ENCODE assay signal across 8 mouse cellular contexts in the genomic region with DNA sequence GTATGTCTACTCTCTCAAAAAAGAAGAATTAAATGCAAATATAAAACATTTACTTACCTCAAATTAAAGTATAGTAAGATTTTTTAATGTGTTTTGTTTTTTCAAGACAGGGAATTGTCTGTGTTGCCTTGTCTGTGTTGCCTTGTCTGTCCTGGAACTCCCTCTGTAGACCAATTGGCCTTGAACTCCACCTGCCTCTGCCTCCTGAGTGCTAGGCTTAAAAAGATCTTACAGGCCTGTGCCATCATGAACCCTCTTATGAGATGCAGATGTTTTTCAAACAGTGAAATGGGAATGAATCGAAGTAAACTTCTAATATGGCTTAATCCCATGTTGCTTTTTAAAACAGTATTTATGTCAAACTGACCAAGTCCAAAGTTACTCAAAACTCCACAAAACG. TPM values are rescaled to one million over a fixed set of nuclear protein-coding genes. Genes with fewer than 3 reads are reported as not detected.
DNase-seq lines count a peak whose midpoint lies in the region; ATAC-seq and TF ChIP-seq lines count a peak whose summit lies in the region.

No protein-coding gene starts in this region.

- intact Hi-C loops in left cerebral cortex, postnatal 14 days (cut with DNase I) = loop anchor here (5.0 kb wide), 2 partner anchors 59 to 74 kb away; no protein-coding TSS in a partner anchor

- H3K9me3 ChIP-seq in heart, embryonic 16.5 days (replicated peaks; ENCODE audit: control insufficient read depth, low read length) = no peaks in the 10 kb centered on the region
- H3K9me3 ChIP-seq in MEL (replicated peaks; ENCODE audit: insufficient read depth, low read length) = no peaks in the 10 kb centered on the region
- H3K9me3 ChIP-seq in hindbrain, embryonic 11.5 days (ENCODE audit: control insufficient read depth, low read length) = no peaks in the 10 kb centered on the region

- no peak overlapping the region for H3K27ac ChIP-seq in heart, embryonic 16.5 days (ENCODE audit: low read length)
- H3K27ac ChIP-seq in MEL (ENCODE audit: control insufficient read depth, low read depth, low read length) (peak overlapping the region; percentile 7; the same call in 1 of the 2 replicates), macrophage (no peak overlapping the region)
- no peak overlapping the region for H3K27ac ChIP-seq in hindbrain, embryonic 11.5 days (ENCODE audit: low read depth, low read length)

- peak overlapping the region; percentile 98 for H3K4me3 ChIP-seq in heart, embryonic 16.5 days (ENCODE audit: low read length)
- peak overlapping the region; percentile 92 to 97 for H3K4me3 ChIP-seq in MEL (ENCODE audit: control insufficient read depth in 1 of 2, insufficient read depth in 1 of 2, low read depth in 2 of 2, low read length in 2 of 2)
- peak overlapping the region; percentile 94 for H3K4me3 ChIP-seq in hindbrain, embryonic 11.5 days (ENCODE audit: low read depth, low read length)
- peak overlapping the region; percentile 70 for H3K4me3 ChIP-seq in macrophage (ENCODE audit: inconsistent target)

- DNase-seq in heart, adult 9 months (ENCODE audit: low spot score in 2 of 2) = no peak
- peak; percentile 70 for DNase-seq in MEL (ENCODE audit: low read depth, low spot score)
- no peak for DNase-seq in hindbrain, embryonic 11.5 days (ENCODE audit: low spot score)
- no peak for DNase-seq in ovary, postnatal 14 days (ENCODE audit: low spot score)
- no peak for DNase-seq in thymus, postnatal 14 days
- DNase-seq in left cerebral cortex, postnatal 14 days (ENCODE audit: low spot score in 2 of 2) = no peak

- H3K27me3 ChIP-seq in heart, embryonic 16.5 days (ENCODE audit: control insufficient read depth, insufficient read depth, low read length) = no peaks in the 10 kb centered on the region
- H3K27me3 ChIP-seq in MEL (ENCODE audit: control insufficient read depth in 1 of 2, insufficient read depth in 2 of 2, low read length in 2 of 2) = no peaks in the 10 kb centered on the region; a peak in 1 of 4 replicates
- H3K27me3 ChIP-seq in hindbrain, embryonic 11.5 days (ENCODE audit: control insufficient read depth, insufficient read depth, low read length) = no peaks in the 10 kb centered on the region

- H3K79me2 ChIP-seq in MEL (ENCODE audit: control insufficient read depth, insufficient read depth, low read length, poor library complexity) = peaks cover 68% of the 10 kb centered on the region
- H3K79me2 ChIP-seq in macrophage (ENCODE audit: inconsistent target) = peaks cover 60% of the 10 kb centered on the region

- no peak for TF ChIP-seq POLR2A in MEL (IDR thresholded peaks at IDR 0.05; ENCODE audit: control insufficient read depth in 1 of 2, insufficient read depth in 1 of 2, low read depth in 1 of 2, low read length in 2 of 2, poor library complexity in 1 of 2)

- H3K36me3 ChIP-seq in heart, embryonic 16.5 days (ENCODE audit: control insufficient read depth, insufficient read depth) = no peaks in the 10 kb centered on the region
- H3K36me3 ChIP-seq in MEL (ENCODE audit: control insufficient read depth in 1 of 2, insufficient read depth in 2 of 2, low read length in 2 of 2) (peaks cover 0 to 44% of the 10 kb centered on the region in 2 experiments; a peak in 2 of 4 replicates), macrophage (ENCODE audit: inconsistent target) (no peaks in the 10 kb centered on the region)
- H3K36me3 ChIP-seq in hindbrain, embryonic 11.5 days (ENCODE audit: control insufficient read depth, insufficient read depth, low read length) = no peaks in the 10 kb centered on the region

- peaks cover 9% of the 10 kb centered on the region for H3K4me1 ChIP-seq in heart, embryonic 16.5 days (ENCODE audit: control insufficient read depth, insufficient read depth, low read length)
- peaks cover 16 to 30% of the 10 kb centered on the region in 2 experiments for H3K4me1 ChIP-seq in MEL (ENCODE audit: control insufficient read depth in 1 of 2, insufficient read depth in 2 of 2, low read length in 2 of 2)
- H3K4me1 ChIP-seq in hindbrain, embryonic 11.5 days (replicated peaks; ENCODE audit: control insufficient read depth, insufficient read depth, low read length) = no peaks in the 10 kb centered on the region

- TF ChIP-seq EP300 in MEL (IDR thresholded peaks at IDR 0.05; ENCODE audit: low read depth in 1 of 2, low read length in 2 of 2) = no peak

- no peak for TF ChIP-seq RAD21 in MEL (IDR thresholded peaks at IDR 0.05; ENCODE audit: low read depth, low read length)

- 48% methylated on average over 2 of the region's 2 CpGs for WGBS in heart, embryonic 16.5 days
- WGBS in hindbrain, embryonic 11.5 days = 52% methylated on average over 2 of the region's 2 CpGs
- 38% methylated on average over 2 of the region's 2 CpGs for WGBS in macrophage (ENCODE audit: missing documents)

- no peak overlapping the region; the same call in 1 of the 2 replicates for H3K9ac ChIP-seq in heart, embryonic 16.5 days (ENCODE audit: low read length)
- H3K9ac ChIP-seq in MEL (ENCODE audit: control insufficient read depth, low read depth, low read length, poor library complexity, severe bottlenecking) = peak overlapping the region; percentile 100
- no peak overlapping the region for H3K9ac ChIP-seq in hindbrain, embryonic 11.5 days (ENCODE audit: low read depth, low read length)

- no peak for TF ChIP-seq CTCF in MEL (IDR thresholded peaks at IDR 0.05 in 2 of 3, conservative IDR thresholded peaks at IDR 0.05 in 1 of 3; ENCODE audit: control insufficient read depth in 1 of 3, insufficient read depth in 1 of 3, low read depth in 2 of 3, low read length in 3 of 3, poor library complexity in 1 of 3, severe bottlenecking in 1 of 3)

- no peak for ATAC-seq in heart, embryonic 16.5 days (replicated peaks; ENCODE audit: extremely low read depth, insufficient read depth, low FRiP score)
- ATAC-seq in hindbrain, embryonic 11.5 days (ENCODE audit: low FRiP score) = no peak

- H3K4me2 ChIP-seq in heart, embryonic 16.5 days (ENCODE audit: low read depth, low read length) = peak overlapping the region; percentile 77
- peak overlapping the region; percentile 58 for H3K4me2 ChIP-seq in hindbrain, embryonic 11.5 days (replicated peaks; ENCODE audit: low read depth, low read length)

TF ChIP-seq in MEL, 35 proteins besides CTCF, POLR2A, EP300 and RAD21:
- no peak; the same call in 1 of the 2 replicates for TF ChIP-seq HCFC1 (IDR thresholded peaks at IDR 0.05; ENCODE audit: low read depth, low read length)
- 0 out of 2 replicates have a peak, but pooled peaks have one; percentile 73 for TF ChIP-seq CHD1 (IDR thresholded peaks at IDR 0.05; ENCODE audit: low read depth, low read length)
- TF ChIP-seq CHD2 (IDR thresholded peaks at IDR 0.05; ENCODE audit: low read length) = no peak; the same call in 1 of the 2 replicates
- 0 out of 2 replicates have a peak, but pooled peaks have one; percentile 7 for TF ChIP-seq ZKSCAN1 (IDR thresholded peaks at IDR 0.05; ENCODE audit: low read depth, low read length)

RNA-seq across cellular contexts. Expression of a gene that starts 1.9 kb away (rescaled TPM):
- 7.7 and 8.1 TPM in 2 replicates for polyA plus RNA-seq in heart, embryonic 16.5 days (2015; fragmentation: Nextera tagmentation; extraction: Ambion mirVana)
- total RNA-seq in MEL (2012; rRNA removed) = 26.2 and 28.1 TPM in 2 replicates
- polyA plus RNA-seq in MEL (2012; ENCODE audit: insufficient read depth in 1 of 2, insufficient read length in 2 of 2, low read depth in 1 of 2, low replicate concordance in 2 of 2, missing spikeins in 1 of 2) (10 to 100 TPM; 23.8 to 34.0 TPM), macrophage (2018) (16.9 to 19.3 TPM (median 18.9 TPM) in 3 replicates)
- polyA plus RNA-seq in hindbrain, embryonic 11.5 days (2014; fragmentation: Nextera tagmentation; extraction: Ambion mirVana) = 21.3 and 31.6 TPM in 2 replicates
- 100 to 1,000 TPM in 25 of 26 experiments, 10 to 100 TPM in 1; 74.6 to 347 (median 272) TPM for total RNA-seq in macrophage (2018; cell fraction: chromatin; rRNA removed)
- total RNA-seq in macrophage (2018; cell fraction: cytosol; rRNA removed) = 10 to 100 TPM; 22.4 to 50.1 (median 37.7) TPM
- 100 to 1,000 TPM in 21 of 26 experiments, 10 to 100 TPM in 5; 56.0 to 218 (median 144) TPM for total RNA-seq in macrophage (2018; cell fraction: nucleus; rRNA removed)
- total RNA-seq in left cerebral cortex, postnatal 14 days (2021) = 10 to 100 TPM; 63.9 to 69.4 TPM

RNA-seq across cellular contexts. Expression of a gene that starts 19.2 kb away (rescaled TPM):
- 0.16 TPM in 1 of 2 replicates, not detected in the other for polyA plus RNA-seq in heart, embryonic 16.5 days (2015; fragmentation: Nextera tagmentation; extraction: Ambion mirVana)
- not detected in 2 replicates for total RNA-seq in MEL (2012; rRNA removed)
- polyA plus RNA-seq in MEL (2012; ENCODE audit: insufficient read depth in 1 of 2, insufficient read length in 2 of 2, low read depth in 1 of 2, low replicate concordance in 2 of 2, missing spikeins in 1 of 2) = not detected
- polyA plus RNA-seq in hindbrain, embryonic 11.5 days (2014; fragmentation: Nextera tagmentation; extraction: Ambion mirVana) = not detected in 2 replicates
- total RNA-seq in macrophage (2018; cell fraction: chromatin; rRNA removed) = not detected
- not detected for total RNA-seq in macrophage (2018; cell fraction: cytosol; rRNA removed)
- total RNA-seq in macrophage (2018; cell fraction: nucleus; rRNA removed) = not detected
- not detected in 3 replicates for polyA plus RNA-seq in macrophage (2018)
- not detected for total RNA-seq in left cerebral cortex, postnatal 14 days (2021)
